Mouse (Mus musculus) stomach, postnatal 0 days (tissue): ENCODE measurements around the gene Nme8. TPM values are rescaled to one million over a fixed set of nuclear protein-coding genes. Genes with fewer than 3 reads are reported as not detected.

Source experiments
- ATAC-seq: fragments of 200-750 bp; cut with Nextera tagmentation; 2 replicates; pipeline ENCODE4 v1.8.0; 2017; ENCODE audit not compliant: low FRiP score, low TSS enrichment
- DNase-seq: peaks from one replicate; pipeline ENCODE4 v3.0.0-alpha.2; 2016; ENCODE audit warnings: low spot score
- H3K27ac ChIP-seq: fragments of 300-500 bp; sonication (generic); replicated peaks from 2 replicates; pipeline ENCODE4 v1.5.1; 2014; ENCODE audit warnings: mild to moderate bottlenecking, control low read depth
- H3K27me3 ChIP-seq: fragments of 300-500 bp; sonication (generic); 2 replicates; pipeline ENCODE4 v1.6.1; 2014; ENCODE audit warnings: low read length; ENCODE audit not compliant: control insufficient read depth, insufficient read depth
- H3K36me3 ChIP-seq: fragments of 300-500 bp; sonication (generic); 2 replicates; pipeline ENCODE4 v1.6.1; 2014; ENCODE audit warnings: low read length, mixed read lengths; ENCODE audit not compliant: control insufficient read depth, insufficient read depth
- H3K4me1 ChIP-seq: fragments of 300-500 bp; sonication (generic); replicated peaks from 2 replicates; pipeline ENCODE4 v1.6.1; 2014; ENCODE audit warnings: antibody characterized with exemption; ENCODE audit not compliant: control insufficient read depth, insufficient read depth
- H3K4me2 ChIP-seq: fragments of 300-500 bp; sonication (generic); replicated peaks from 2 replicates; pipeline ENCODE4 v1.6.1; 2014; ENCODE audit warnings: low read depth, mild to moderate bottlenecking, control low read depth, moderate library complexity
- H3K4me3 ChIP-seq: fragments of 300-500 bp; sonication (generic); 2 replicates; pipeline ENCODE4 v1.5.1; 2014; ENCODE audit warnings: low read depth, low read length, control low read depth
- H3K9ac ChIP-seq: fragments of 300-500 bp; sonication (generic); 2 replicates; pipeline ENCODE4 v1.6.1; 2014; ENCODE audit warnings: mild to moderate bottlenecking, low read length, control low read depth, mixed read lengths
- H3K9me3 ChIP-seq: fragments of 300-500 bp; sonication (generic); 2 replicates; pipeline ENCODE4 v1.6.1; 2016; ENCODE audit warnings: low read length; ENCODE audit not compliant: control insufficient read depth
- CTCF ChIP-seq: IDR thresholded peaks from 2 replicates; pipeline ENCODE4 v1.5.1; 2016; ENCODE audit warnings: antibody characterized with exemption, low read depth, mild to moderate bottlenecking, moderate library complexity
- EP300 ChIP-seq: optimal IDR thresholded peaks from 2 replicates; pipeline ENCODE3; 2016; ENCODE audit warnings: antibody characterized with exemption
- WGBS: fragments of 180-500 bp; shearing (Covaris S2); extraction: QIAGEN DNeasy Blood & Tissue Kit; methylation state at CpG from one replicate; pipeline ENCODE4 v1.1.7; 2014; 5-methylcytosine and 5-hydroxymethylcytosine counted together
- polyA plus RNA-seq: library from polyadenylated mRNA; unstranded; fragments of >200 nt; fragmentation: Nextera tagmentation; extraction: Ambion mirVana; gene quantifications from 2 replicates; pipeline ENCODE4 v1.2.1, GENCODE M21; 2015

Gene Nme8
- polyA plus RNA-seq, 1 experiment from 2014 or later = not detected

DNA sequence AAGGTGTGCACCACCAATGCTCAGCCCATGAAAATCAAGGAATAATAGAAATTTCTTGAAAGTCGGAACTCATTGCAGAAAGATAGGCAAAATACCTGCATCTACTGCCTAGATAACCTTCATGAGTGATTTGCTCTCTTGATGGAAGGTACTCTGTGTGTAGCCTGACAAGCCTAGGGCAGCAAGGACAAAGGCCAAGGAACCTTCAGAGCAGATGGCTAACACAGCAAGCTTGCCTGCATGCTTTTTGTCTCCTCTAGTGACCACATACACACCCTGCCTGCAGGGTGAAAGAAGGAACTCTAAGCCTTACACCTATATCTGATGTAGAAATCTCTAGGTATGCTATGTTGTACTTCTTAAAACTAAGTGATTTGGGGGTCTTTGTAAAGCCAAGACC is 102.5 kb downstream of the Nme8 start:
- H3K27ac ChIP-seq = no peak overlapping the region
- WGBS = 92% methylated on average over 1 of the region's 1 CpGs

More for the DNA sequence above, 102.5 kb downstream of the Nme8 start:
- Histone ChIP-seq H3K4me2 (no peak overlapping the region), H3K27me3 (no peaks in the 10 kb centered on the region), H3K4me3 (no peak overlapping the region), H3K36me3 (no peaks in the 10 kb centered on the region), H3K9ac (no peak overlapping the region), H3K4me1 (no peaks in the 10 kb centered on the region), H3K9me3 (no peaks in the 10 kb centered on the region)
- DNase-seq (no peak), ATAC-seq (no peak)
- TF ChIP-seq EP300 = no peak
- TF ChIP-seq CTCF = no peak

Other genes with a start within 250 kb of the Nme8 start
- 13.6 and 14.7 TPM in 2 replicates for gene Epdr1, start 77.9 kb downstream of the Nme8 start, polyA plus RNA-seq
- gene Sfrp4, start 74.7 kb downstream of the Nme8 start, polyA plus RNA-seq = 6.8 and 8.4 TPM in 2 replicates
- 0.17 and 0.22 TPM in 2 replicates for gene Gpr141, start 126.5 kb upstream of the Nme8 start, polyA plus RNA-seq